Mouse (Mus musculus) testis, postnatal 10 days (tissue): ENCODE measurements around the gene Ank.
"Not testable (repeated sequence)": the region's sequence is repeated elsewhere in the genome, so short reads cannot be mapped to it uniquely, and the experiment has no call there.

Source experiments
- DNase-seq: peaks from one replicate; pipeline ENCODE4 v3.0.0; 2021; ENCODE audit warnings: low spot score

Ank gene

DNA sequence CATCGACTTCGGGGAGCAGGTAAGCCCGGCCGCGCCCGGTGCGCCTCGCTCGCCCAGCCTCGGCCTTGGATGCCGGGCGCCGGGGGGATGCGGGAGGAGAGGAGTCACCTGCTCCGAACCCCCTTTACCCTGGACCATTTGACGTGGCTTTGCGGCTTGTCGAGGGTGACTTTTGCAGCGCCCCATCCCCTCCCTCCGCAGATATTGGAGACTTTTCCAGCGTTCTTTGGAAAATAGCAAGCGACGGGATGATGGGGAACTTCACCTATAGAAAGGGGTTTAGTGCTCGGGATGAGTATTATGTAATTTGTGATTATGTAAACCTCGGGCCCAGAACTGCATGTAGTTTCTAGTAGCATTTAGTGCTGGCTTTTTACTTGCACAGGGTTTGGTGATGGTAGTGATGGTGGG, 609 bp downstream of the Ank start:
- no peak for DNase-seq

DNA sequence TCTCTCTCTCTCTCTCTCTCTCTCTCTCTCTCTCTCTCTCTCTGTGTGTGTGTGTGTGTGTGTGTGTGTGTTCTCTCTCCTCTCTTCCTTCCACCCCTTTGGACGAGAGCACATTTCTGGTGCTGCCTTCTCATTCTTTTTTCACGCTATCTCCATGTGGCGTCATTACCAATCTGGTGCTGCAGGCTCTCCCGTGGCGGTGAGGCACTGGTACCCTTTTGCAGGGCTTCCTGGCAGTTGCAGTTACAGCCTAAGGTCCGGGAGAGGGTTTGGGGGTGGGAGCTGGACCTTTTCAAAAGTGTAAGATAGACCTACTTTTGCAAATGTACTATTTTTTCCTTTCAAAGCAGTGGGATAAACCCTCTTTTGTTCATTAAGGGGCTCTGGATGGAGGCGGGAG, 1.2 kb downstream of the Ank start:
- no peak for DNase-seq

DNA sequence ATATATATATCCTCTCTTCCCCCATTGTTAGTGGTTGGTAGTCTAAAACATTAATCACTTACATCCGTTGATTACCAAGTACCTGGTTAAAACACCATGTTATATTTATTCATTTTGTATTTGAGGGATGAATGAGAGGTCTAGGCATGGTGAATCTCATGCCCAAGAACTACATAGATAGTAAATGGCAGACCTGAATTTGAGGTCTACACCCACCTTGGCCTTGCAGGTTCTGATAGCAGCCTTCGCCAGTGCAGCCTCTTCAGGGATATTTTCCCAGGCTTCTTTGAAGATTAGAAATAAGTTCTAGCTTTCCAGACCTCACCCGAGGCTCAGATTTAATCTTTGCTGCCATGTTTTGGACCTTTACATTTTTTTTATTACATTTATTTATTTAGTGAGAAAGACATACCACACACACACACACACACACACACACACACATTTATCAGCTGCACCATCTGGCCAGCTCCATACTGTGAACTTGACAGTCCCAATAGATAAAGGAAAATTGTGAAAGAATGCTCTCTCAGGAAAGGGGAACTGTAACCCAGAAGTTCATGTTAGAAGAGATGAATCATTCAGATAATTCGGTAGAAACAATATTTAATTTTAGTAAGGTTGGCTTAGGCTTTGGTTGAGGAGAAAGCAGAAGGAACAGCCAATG, 2.5 kb downstream of the Ank start:
- DNase-seq: no peak

DNA sequence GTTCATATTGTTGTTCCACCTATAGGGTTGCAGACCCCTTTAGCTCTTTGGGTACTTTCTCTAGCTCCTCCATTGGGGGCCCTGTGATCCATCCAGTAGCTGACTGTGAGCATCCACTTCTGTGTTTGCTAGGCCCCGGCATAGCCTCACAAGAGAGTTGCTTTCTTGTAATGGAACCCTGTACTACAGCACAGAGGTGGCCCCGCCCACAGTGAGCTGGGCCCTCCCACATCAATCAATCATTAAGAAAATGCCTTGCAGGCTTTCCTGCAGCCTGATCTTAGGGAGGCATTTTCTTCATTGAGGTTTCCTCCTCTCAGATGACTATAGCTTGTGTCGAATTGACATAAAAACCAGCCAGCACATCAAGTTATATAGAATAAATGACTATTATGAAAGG, 3.9 kb downstream of the Ank start:
- DNase-seq: not testable (repeated sequence)

DNA sequence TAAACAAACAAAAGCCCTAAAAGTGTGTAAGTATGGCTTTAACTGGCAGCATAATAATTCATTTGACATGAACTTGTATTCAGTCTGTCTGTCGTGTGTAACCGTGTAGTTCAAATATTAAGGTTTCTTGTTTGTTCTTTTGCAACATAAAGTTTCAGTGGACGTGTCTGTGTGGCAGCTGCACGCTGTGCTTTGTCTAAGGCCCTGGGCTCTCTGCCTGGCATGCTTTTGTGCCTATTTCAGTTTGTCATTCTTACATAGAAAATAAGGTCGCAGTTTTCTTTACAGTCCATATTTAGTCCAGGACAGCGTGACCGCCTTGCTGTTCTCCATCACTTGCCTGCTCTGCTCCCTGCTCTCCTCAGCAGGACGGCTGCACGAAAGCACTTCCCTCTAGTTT, 5.8 kb downstream of the Ank start:
- DNase-seq: no peak

DNA sequence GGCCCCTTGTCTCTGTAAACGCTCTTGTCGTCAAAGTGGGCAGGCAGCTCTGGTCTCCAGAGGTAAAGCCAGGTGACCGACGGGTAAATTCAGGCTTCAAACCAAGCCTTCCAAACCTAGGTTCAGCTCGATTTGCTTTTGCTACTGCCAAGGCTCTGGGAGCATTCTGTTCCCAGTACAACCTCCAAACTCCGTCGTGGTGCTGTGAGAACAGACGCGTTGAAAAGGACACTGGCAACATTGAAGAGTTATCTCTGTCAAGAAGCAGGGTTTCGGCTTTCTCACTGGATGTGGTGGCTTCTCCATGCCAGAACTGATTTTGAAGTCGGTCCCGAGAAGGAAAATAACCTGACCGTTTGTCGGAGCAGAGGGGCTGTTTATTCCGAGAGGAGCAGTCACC, 9.5 kb downstream of the Ank start:
- no peak for DNase-seq

DNA sequence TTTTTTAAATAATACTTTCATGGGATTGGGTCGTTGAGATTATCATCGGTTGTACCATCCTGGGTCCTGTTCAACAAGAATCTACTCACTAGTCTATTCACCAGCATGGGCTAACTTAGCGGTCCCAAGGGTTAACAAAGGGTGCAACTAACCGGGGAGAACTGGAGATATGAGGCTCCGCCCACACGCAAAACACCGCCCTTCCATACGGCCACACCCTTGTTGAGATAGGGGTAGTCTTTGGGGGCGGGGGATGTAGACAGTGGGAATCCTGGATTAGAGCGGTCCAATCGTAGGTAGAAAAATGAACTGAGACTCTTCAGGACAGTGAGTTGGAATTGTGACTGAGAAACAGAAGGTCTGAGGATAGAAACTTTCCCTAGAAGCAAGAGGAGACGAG, 10.2 kb downstream of the Ank start:
- DNase-seq: no peak

DNA sequence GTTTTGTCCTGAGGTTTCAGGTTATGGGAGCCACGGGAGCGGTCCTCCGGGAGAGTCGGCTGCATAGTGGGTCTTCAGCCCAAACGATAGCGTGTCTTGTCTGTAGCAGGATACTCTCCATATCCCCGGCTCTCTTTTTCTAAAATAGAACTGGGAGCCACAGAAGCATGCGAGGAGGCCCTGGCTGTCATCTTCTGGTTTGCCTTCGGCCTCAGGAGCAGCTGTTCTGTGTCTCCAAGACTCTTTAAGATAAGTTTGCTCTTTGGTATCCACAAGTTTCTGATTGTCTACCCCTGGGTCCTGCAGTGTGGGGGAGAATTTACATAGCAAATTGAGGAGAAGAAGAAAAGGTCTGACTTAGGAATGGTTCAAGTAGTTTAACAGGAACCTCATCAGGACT, 10.7 kb downstream of the Ank start:
- DNase-seq: no peak

DNA sequence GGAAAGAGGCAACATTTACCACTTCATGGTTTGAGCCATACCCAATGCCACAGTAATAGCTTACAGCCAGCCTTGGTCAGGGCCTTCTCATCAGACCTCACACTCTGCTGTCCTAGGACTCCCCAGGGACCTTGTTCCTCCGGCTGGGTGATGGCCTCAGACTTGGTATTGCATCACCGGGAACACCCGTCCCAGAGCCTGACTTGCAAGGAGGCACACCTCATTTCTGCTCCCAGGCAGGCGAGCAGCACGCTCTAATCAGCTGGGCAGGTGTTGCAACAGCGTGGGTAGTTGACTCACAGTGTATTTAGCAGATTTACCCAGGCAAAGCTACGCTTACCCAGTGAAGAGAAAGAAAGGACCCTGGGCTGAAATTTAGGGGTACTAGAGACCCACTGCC, 11.2 kb downstream of the Ank start:
- DNase-seq: no peak

DNA sequence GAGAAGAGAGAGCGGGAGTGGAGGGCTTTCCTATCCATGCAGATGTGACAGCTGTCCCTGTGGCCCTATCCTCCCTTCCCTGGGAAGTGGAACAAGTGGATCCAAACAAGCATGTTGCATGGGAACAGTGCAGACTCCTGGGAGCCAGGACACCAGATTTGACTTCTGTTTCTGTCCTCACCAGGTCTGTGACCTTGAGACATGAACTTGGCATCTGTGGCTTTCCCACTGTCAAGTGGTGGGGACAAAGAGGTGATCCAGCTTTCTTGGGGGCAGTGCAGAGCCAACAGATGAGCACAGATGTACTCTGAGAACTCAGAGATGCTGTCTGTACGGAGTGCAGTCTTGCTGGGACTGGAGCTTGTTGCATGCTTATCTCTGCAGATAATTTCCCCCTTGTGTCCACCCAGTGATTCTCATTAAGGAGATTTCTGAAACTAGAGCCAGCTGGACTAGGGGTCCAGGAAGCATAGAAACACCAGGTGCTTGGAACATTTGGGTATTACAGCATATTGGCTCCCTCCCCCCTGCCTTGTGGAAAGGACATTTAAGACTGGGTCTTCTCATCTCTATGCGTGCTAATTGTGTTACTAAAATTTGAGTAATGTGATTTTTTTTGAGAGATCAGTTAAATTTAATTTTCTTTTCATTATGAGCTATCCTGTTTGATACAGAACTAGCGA, 14.0 kb downstream of the Ank start:
- DNase-seq: no peak

DNA sequence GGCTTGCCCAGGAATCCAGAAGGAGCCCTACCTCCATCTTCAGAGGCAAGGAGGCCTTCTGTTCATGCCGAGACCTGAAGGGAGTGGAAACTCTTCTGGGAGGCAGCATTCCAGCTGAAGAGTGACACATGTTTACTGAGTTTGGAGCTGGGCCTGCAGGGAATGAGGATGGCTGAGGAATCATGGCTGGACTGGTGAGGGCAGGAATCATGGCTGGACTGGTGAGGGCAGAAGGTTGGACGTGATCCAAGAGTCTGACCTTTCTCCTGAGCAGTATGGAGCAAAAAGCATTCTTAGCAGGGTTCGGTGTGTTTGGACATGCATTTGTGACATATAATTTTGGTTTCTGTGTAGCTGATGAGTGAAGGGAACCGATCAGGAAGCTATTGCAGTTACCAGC, 15.5 kb downstream of the Ank start:
- no peak for DNase-seq

DNA sequence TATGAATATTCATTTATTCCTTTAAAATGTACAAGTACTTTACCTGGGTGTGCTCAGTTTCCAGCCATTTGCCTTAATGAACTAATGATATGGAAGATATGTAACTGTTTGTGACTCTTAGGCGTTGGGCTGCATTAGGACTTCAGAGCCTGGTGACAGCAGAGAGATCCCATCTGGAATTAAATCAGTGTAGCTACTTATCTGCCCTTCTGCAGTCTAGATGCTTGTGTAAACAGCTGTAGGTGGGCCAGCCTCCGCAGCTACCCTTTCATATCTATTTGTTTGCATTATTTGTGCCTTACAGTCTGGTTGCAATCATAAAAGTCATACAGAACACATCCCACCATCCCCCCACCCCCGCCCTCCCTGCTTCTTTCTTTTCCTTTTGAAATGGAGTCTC, 16.7 kb downstream of the Ank start:
- no peak for DNase-seq

DNA sequence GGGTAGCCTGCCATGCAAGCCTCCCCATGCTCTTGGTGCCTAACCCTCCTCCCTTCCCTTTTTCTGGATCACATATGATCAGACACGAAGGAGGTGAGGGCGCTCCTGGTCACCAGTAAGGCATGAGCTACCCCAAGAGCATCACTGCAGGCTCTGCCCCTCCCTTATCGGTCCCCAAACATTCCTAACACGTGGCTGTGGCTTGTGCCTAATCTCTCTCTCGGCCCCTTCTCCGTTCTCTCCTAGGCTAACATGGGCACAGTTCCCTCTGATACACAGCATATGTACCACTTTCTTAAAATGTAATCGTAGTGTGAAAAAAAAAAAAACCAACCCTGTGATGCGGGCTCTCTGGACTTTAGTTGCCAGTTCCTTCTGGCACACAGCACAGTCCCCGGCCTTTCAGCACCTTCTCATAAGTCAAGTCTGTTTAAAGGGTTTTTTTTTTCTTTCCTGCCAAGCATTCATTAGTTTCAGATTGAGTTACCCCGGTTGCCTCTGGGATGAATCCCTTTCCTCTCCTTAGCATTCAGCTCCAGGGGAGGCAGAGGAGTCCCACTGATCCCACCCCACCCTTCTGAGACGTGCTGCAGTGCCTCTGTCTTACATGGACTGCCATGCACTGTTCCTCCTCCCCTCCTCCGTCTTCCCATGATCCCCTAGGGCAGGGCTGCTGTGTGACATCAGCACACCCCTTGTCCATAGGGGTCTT, 19.2 kb downstream of the Ank start:
- no peak for DNase-seq

DNA sequence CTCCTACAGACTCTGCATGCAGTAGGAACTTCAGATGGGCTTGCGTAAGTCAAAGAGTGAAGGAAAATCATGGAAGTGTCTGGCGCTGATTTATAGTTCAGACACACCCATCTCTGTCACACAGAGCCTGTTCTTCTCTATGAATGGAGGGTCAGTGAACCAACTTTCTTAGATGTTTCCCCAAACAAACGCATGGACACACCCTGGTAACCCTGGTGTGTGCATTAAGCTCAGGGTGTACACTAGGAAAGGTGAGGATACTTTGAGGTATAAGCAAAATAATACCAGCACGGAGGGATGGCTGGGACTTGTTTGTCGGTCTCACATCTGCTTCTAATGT, 19.8 kb downstream of the Ank start:
- no peak for DNase-seq

DNA sequence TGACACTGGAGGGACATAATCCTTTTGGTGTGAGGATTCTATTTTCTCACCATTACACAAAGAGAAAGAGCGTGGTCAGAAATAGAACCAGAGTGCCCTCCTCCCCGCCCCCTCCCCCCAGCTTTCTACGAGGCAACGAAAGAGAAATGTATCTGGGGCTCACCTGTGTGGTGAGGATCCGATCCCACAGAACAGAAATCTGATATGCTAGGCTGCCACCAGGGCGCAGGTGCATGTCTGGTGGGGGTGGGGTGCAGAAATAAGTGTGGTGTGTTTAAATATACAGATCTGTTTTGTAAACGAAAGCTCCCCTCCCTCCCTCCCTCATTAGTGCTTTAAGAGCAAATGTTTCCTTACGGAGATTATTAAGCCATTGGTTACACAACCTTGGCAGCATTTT, 20.6 kb downstream of the Ank start:
- DNase-seq: no peak

DNA sequence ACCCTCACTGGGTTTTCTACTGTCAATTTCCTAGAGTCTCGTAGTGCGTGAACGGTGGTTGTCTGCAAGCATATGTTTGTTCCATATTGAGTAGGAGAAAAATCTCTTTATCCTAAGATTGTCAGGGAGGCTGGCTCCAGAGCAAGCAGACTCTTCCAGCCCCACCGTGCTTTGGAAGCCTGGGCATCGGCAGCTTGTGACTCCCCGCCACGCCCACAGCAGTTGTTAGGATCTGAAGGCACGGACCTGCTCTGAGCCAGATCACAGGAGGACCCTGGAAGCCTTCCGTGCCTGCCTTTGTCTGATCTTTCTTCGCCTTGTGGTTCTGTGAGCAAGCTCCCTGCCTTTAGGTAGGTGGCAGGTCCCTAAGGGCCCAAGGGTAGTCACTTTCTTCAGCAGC, 21.6 kb downstream of the Ank start:
- no peak for DNase-seq

DNA sequence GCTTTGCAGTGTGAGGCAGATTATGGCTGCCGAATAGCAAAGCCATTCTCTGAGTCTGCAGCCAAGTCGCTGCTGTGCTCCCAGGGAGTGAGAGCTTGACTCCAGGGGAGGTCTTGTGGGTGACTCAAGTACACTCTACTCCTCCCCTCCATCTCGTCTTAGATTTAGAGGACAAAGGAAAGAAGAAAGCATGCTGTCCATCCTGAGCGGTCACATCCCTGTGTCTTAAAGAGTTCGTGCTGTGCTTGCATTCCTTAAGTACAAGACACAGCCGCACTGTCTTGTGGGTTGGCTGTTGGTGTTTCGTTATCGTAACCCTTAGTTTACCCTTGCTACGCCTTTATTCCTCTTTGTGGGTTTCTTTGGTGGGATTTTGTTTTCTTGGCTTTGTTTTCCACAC, 24.2 kb downstream of the Ank start:
- no peak for DNase-seq

DNA sequence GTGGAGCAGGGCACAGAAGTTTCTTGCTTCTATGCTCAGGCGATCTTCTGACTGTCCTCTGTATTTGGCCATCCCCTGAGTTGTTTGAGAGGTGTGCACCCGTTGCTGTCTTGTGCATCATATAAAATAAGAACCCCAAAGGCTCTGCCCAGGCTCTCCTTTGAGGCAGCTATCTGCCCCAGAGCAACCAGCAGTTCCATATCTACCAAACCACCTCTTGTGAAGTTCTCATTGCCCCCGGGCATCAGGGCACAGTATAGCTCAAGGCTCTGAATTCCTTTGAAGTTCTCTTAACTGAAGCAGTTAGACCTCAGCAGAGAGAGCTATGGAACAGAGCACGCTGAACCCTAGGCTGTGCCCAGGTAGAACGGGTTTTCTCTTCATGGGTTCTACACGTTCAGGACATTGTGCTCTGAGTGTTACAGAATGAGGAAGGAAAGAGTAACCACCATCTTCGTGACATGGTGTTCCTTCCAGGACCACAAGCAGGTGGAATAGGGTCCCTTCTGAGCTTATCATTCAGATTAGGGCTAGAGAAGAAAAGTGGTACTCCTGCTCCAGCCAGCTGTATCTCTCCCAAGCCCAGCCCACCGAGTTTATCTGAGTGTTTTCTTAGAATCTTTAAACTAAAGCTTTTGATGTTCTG, 25.1 kb downstream of the Ank start:
- no peak for DNase-seq

DNA sequence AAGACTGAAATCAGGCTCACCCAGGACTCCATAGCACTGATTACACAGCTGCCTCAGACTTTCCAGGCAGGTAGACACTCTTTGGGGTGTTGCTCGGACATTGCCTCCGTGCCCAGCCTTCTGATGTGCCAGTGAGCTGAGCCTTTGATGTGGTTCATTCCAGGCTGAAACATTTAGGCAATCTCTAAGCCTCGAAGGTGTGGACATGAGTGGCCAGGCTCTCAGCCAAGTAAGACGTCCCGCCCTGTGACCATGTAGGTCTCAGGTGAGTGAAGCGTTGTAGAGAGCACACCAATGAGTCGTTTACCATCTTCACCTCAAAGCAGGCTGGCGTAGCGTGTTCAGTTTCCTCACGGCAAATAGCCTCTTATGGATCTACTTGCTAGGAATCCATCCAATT, 25.7 kb downstream of the Ank start:
- no peak for DNase-seq

DNA sequence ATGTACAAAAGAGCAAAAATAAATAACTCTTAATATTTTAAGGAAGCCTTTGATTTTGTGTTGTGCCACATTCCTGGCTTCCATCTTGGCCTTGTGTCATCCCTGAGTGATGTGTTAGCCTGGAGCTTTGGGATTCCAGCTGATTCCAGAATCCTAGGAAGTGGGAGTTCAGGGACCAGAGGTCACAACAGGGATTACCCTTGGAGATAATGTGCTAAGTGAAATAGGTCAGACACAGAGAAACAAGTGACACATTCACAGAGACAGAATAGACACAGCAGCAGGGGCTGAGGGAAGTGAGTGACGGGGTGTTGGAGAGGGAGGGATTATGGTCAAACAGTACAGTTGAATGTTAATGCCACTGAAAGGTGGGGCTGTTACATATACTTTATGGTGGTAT, 26.3 kb downstream of the Ank start:
- no peak for DNase-seq

DNA sequence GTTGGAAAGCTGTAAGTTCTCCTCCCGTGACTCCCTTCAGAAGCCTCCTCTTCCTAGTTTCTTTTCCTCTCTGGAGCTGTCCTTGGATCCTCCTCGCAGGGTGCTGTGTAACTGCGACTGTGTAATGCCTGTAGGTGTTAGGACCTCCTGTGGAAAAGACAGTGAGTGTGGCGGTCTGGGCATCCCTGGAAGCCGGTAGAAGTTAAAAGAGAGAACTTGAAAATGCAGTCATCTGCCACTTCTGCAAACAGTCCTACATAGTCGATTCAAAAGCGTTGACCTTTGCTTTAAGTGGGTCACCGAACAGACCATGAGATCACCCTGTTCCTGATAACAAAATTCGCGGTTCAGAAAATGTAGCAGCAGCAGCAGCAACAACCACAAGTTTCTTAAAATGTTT, 27.0 kb downstream of the Ank start:
- DNase-seq: no peak

DNA sequence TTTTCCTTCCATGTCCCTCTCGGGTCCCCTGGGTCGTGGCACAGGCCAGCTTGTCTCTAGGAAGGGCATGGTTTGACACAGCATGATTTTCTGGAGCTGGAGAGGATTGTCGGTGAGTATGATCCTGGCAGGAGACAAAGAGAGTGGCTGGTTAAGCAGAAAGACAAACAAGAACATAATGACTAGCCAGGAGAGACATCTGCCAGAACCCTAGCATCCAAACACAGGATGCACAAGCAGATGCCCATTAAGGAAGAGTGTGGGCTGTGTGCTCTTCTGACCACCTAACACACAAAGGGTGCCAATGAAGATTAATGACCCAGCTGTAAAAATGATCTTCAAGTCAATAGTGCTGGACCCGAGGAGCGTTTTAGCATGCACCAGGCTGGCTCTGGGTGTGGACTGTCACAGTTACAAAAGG, 29.5 kb downstream of the Ank start:
- DNase-seq: no peak

DNA sequence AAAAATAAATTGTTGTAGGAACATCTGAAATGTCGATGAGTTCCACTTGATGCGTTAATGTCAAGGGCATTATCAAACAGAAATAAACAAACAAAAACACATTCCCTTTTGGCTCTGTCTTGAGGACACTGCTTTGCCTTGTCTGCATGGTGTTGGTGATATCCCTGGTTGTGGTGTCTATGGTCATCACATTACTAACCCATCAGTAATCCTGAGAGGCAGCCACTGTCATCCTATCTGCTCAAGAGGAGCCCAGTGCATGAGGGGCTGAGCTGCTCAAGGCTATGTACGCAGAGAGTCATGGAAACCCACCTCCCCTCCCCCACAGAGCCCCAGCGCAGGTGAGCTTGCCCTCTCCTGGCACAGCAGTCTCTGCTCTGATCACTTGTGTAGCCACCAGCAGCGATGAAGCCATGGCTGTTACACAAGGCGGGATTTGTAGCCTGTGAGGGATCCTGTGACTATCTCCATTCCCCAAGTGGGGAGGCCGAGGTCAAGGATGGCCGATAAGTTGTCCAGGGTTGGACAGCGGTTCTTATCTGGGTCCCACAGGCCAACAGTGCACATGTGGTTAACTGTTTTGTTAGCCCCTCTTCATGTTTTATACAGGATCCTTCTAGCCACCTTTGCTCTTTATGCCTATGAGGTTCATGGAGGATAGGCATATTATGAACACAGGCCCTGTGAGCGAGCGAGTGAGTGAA, 30.3 kb downstream of the Ank start:
- DNase-seq: no peak
